ENCODE assay signal across 9 mouse cellular contexts in genomic region chr7:81610125-81610524, GRCm38 (mm10). TPM values are rescaled to one million over a fixed set of nuclear protein-coding genes. Genes with fewer than 3 reads are reported as not detected.
DNase-seq lines count a peak whose midpoint lies in the region; ATAC-seq and TF ChIP-seq lines count a peak whose summit lies in the region.
"Had no signal": no experiment of that assay in that cellular context is flagged by ENCODE, and none has a peak within 500 bp of the region (broad histone marks: within the 10 kb centered on the region; RNA-seq: fewer than 3 reads in every experiment).

No protein-coding gene starts in this region.

- H3K4me1 ChIP-seq in kidney, adult 2 months (ENCODE audit: control insufficient read depth, insufficient read depth, low read length), result no peaks in the 10 kb centered on the region
- H3K4me1 ChIP-seq in liver, embryonic 16.5 days (ENCODE audit: control insufficient read depth, low read depth, low read length), result peaks cover 13% of the 10 kb centered on the region
- H3K4me1 ChIP-seq: lung, embryonic 15.5 days had no signal

- no peak for TF ChIP-seq POLR2A in kidney, adult 2 months (IDR thresholded peaks at IDR 0.05; ENCODE audit: low read depth, low read length)

- no peaks in the 10 kb centered on the region for H3K36me3 ChIP-seq in kidney, adult 2 months (ENCODE audit: control insufficient read depth, insufficient read depth, low read length)
- no peaks in the 10 kb centered on the region for H3K36me3 ChIP-seq in liver, embryonic 16.5 days (ENCODE audit: control insufficient read depth, insufficient read depth)
- H3K36me3 ChIP-seq: lung, embryonic 15.5 days had no signal

- peak; percentile 7 for DNase-seq in kidney, adult 2 months
- DNase-seq in kidney, adult 11 months, result no peak
- peak; percentile 17 for DNase-seq in NIH3T3 (ENCODE audit: low read depth)
- DNase-seq in c-Kit-negative CD71-positive TER-119-positive erythroid progenitor cells, embryonic 14.5 days (ENCODE audit: low read depth, low spot score), result peak; percentile 21
- DNase-seq in neural tube, embryonic 10.5 days (ENCODE audit: extremely low spot score, low spot score), result no peak
- DNase-seq in ovary, postnatal 10 days (ENCODE audit: low spot score), result no peak

- no peak overlapping the region for H3K9ac ChIP-seq in liver, embryonic 16.5 days (ENCODE audit: low read depth, low read length)
- H3K9ac ChIP-seq: lung, embryonic 15.5 days had no signal

- no peaks in the 10 kb centered on the region for H3K9me3 ChIP-seq in liver, embryonic 16.5 days (replicated peaks; ENCODE audit: control insufficient read depth, low read length)
- H3K9me3 ChIP-seq: lung, embryonic 15.5 days had no signal

- WGBS in kidney, adult 2 months, result 64% methylated on average over 18 of the region's 18 CpGs
- 45% methylated on average over 18 of the region's 18 CpGs for WGBS in liver, embryonic 16.5 days (ENCODE audit: insufficient replicate concordance)

- H3K27ac ChIP-seq in kidney, adult 2 months (ENCODE audit: insufficient read depth, low read depth, low read length), result no peak overlapping the region
- H3K27ac ChIP-seq in liver, embryonic 16.5 days (ENCODE audit: low read length), result no peak overlapping the region
- H3K27ac ChIP-seq: lung, embryonic 15.5 days had no signal

- peak; percentile 49 for TF ChIP-seq CTCF in kidney, adult 2 months (conservative IDR thresholded peaks at IDR 0.05; ENCODE audit: insufficient read depth, insufficient read length, low read depth, low read length)

- no peak overlapping the region for H3K4me3 ChIP-seq in kidney, adult 2 months (ENCODE audit: insufficient read depth, low read depth, low read length)
- no peak overlapping the region for H3K4me3 ChIP-seq in liver, embryonic 16.5 days (ENCODE audit: low read depth, low read length)
- H3K4me3 ChIP-seq: lung, embryonic 15.5 days had no signal

- peak; percentile 65 for ATAC-seq in liver, embryonic 16.5 days (ENCODE audit: low read depth)
- ATAC-seq in inflammation-experienced regulatory T-cells, adult 6 months, result no peak

- 0 out of 2 replicates have a peak overlapping the region, but pooled peaks have one; percentile 10 for H3K4me2 ChIP-seq in liver, embryonic 16.5 days (ENCODE audit: low read depth, low read length)
- H3K4me2 ChIP-seq: lung, embryonic 15.5 days had no signal

- H3K27me3 ChIP-seq in kidney, adult 2 months (replicated peaks; ENCODE audit: control insufficient read depth, insufficient read depth, low read length), result no peaks in the 10 kb centered on the region
- H3K27me3 ChIP-seq in liver, embryonic 16.5 days (ENCODE audit: control insufficient read depth, insufficient read depth, low read depth, low read length), result no peaks in the 10 kb centered on the region
- H3K27me3 ChIP-seq: lung, embryonic 15.5 days had no signal

RNA-seq across cellular contexts. Expression of gene Whamm, which starts 39.1 kb away (rescaled TPM):
- 14.1 and 16.0 TPM in 2 replicates for polyA plus RNA-seq in kidney, adult 2 months (2012; rRNA removed)
- 1.5 and 2.4 TPM in 2 replicates for polyA plus RNA-seq in liver, embryonic 16.5 days (2015; fragmentation: Nextera tagmentation; extraction: Ambion mirVana)
- polyA plus RNA-seq in inflammation-experienced regulatory T-cells, adult 6 months (2017; shearing (Covaris generic)), result 1 to 10 TPM; 3.4 to 8.1 (median 5.2) TPM

RNA-seq across cellular contexts. Expression of gene Fsd2, which starts 43.4 kb away (rescaled TPM):
- polyA plus RNA-seq in kidney, adult 2 months (2012; rRNA removed), result 0.24 and 0.66 TPM in 2 replicates
- 0.21 and 0.59 TPM in 2 replicates for polyA plus RNA-seq in liver, embryonic 16.5 days (2015; fragmentation: Nextera tagmentation; extraction: Ambion mirVana)
- 1 to 10 TPM; 2.5 to 5.3 (median 3.2) TPM for polyA plus RNA-seq in inflammation-experienced regulatory T-cells, adult 6 months (2017; shearing (Covaris generic))

Comparison
In these comparisons a context has a peak if more than half of its experiments do, and no peak if none do; other contexts are left out.
1. DNase-seq: peak in kidney, adult 2 months (single experiment), NIH3T3 (single experiment) and c-Kit-negative CD71-positive TER-119-positive erythroid progenitor cells, embryonic 14.5 days (single experiment); none in kidney, adult 11 months (single experiment), neural tube, embryonic 10.5 days (single experiment) and ovary, postnatal 10 days (single experiment).